In the genomic region with DNA sequence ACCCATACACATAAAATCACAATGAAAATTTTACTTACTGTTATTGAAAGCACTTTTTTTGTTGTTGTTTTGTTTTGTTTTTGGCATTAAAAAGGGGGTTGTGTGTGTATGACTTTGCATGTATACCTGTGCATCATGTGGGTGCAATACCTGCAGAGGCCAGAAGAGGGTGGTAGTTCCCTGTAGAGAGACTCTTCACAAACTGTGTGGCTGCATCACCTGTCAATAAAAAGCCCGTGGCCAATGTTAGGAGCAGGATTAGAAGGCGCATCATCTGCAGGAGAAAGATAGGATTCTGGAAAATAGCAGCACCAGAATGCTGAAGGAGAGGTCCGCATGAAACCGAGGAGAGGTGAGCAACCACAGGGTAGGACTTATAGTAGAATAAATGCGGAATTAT, we compare ENCODE assay signal across 10 mouse cellular contexts. TPM values are rescaled to one million over a fixed set of nuclear protein-coding genes. Genes with fewer than 3 reads are reported as not detected.
DNase-seq lines count a peak whose midpoint lies in the region; ATAC-seq and TF ChIP-seq lines count a peak whose summit lies in the region.
"Had no signal": no experiment of that assay in that cellular context is flagged by ENCODE, and none has a peak within 500 bp of the region (broad histone marks: within the 10 kb centered on the region; RNA-seq: fewer than 3 reads in every experiment).

No protein-coding gene starts in this region.

- no peak overlapping the region for H3K9ac ChIP-seq in liver, postnatal 0 days (replicated peaks)
- H3K9ac ChIP-seq: midbrain, embryonic 12.5 days had no signal

- H3K4me3 ChIP-seq in liver, postnatal 0 days (ENCODE audit: low read depth, low read length) = no peak overlapping the region
- H3K4me3 ChIP-seq: midbrain, embryonic 12.5 days had no signal

- WGBS in liver, postnatal 0 days (ENCODE audit: insufficient replicate concordance) = 83% methylated on average over 5 of the region's 5 CpGs

- H3K27me3 ChIP-seq in liver, postnatal 0 days (ENCODE audit: insufficient read depth, low read length) = no peaks in the 10 kb centered on the region
- H3K27me3 ChIP-seq: midbrain, embryonic 12.5 days had no signal

- no peak overlapping the region for H3K27ac ChIP-seq in liver, postnatal 0 days (ENCODE audit: low read depth)
- H3K27ac ChIP-seq: midbrain, embryonic 12.5 days had no signal

- H3K4me2 ChIP-seq in liver, postnatal 0 days (ENCODE audit: low read depth, low read length) = no peak overlapping the region
- H3K4me2 ChIP-seq: midbrain, embryonic 12.5 days had no signal

- TF ChIP-seq CTCF in liver, postnatal 0 days (IDR thresholded peaks at IDR 0.05; ENCODE audit: low read depth) = peak; percentile 82

- H3K4me1 ChIP-seq in liver, postnatal 0 days (ENCODE audit: insufficient read depth) = no peaks in the 10 kb centered on the region; the same call in 1 of the 2 replicates
- H3K4me1 ChIP-seq: midbrain, embryonic 12.5 days had no signal

- peak; percentile 35 for DNase-seq in gastrocnemius, postnatal 10 days
- DNase-seq in gastrocnemius, adult 8-10 months (ENCODE audit: low spot score in 2 of 2) = no peak
- peak; percentile 32 for DNase-seq in right cerebral cortex, postnatal 14 days
- no peak for DNase-seq in right cerebral cortex, adult 2 months (ENCODE audit: low spot score in 2 of 2)
- peak; percentile 71 for DNase-seq in liver, postnatal 0 days
- DNase-seq in thymus, postnatal 14 days = peak; percentile 63
- no peak for DNase-seq in left cerebral cortex, adult 18-20 months (ENCODE audit: low spot score in 2 of 2)
- DNase-seq in frontal cortex, postnatal 25 days (ENCODE audit: low spot score in 2 of 2) = no peak

- peaks cover 10% of the 10 kb centered on the region for H3K9me3 ChIP-seq in liver, postnatal 0 days (ENCODE audit: low read length)

- H3K36me3 ChIP-seq in liver, postnatal 0 days (replicated peaks; ENCODE audit: insufficient read depth, low read length) = no peaks in the 10 kb centered on the region; the same call in 1 of the 2 replicates
- H3K36me3 ChIP-seq: midbrain, embryonic 12.5 days had no signal

- no peak for TF ChIP-seq EP300 in liver, postnatal 0 days (IDR thresholded peaks at IDR 0.05; ENCODE audit: low read depth)

- ATAC-seq in liver, postnatal 0 days = peak; percentile 37; the same call in 1 of the 2 replicates

RNA-seq across cellular contexts. Expression of gene Gm42791, which starts 44.9 kb away (rescaled TPM):
- 1 to 10 TPM in 1 of 2 experiments, under 1 TPM in 1; 0.89 to 3.7 TPM for total RNA-seq in gastrocnemius, postnatal 10 days (2021)
- total RNA-seq in gastrocnemius, adult 8-10 months (2022) = 1 to 10 TPM; 2.1 to 2.7 (median 2.5) TPM
- 0.42 TPM in 1 of 2 replicates, not detected in the other for polyA plus RNA-seq in liver, postnatal 0 days (2015; fragmentation: Nextera tagmentation; extraction: Ambion mirVana)
- total RNA-seq in left cerebral cortex, adult 18-20 months (2021) = 10 to 100 TPM; 31.6 to 40.1 TPM
- polyA plus RNA-seq: heart, embryonic 16.5 days had no signal

Comparison
In these comparisons a context has a peak if more than half of its experiments do, and no peak if none do; other contexts are left out.
1. DNase-seq: peak in gastrocnemius, postnatal 10 days (single experiment), right cerebral cortex, postnatal 14 days (single experiment), liver, postnatal 0 days (single experiment) and thymus, postnatal 14 days (single experiment); none in gastrocnemius, adult 8-10 months (0 of 2), right cerebral cortex, adult 2 months (0 of 2), left cerebral cortex, adult 18-20 months (0 of 2) and frontal cortex, postnatal 25 days (0 of 2).
2. RNA of gene Gm42791, which starts 44.9 kb away (total RNA-seq): 31.6 to 40.1 TPM in left cerebral cortex, adult 18-20 months; 0.89 to 3.7 TPM in gastrocnemius, postnatal 10 days and 2.1 to 2.7 TPM in gastrocnemius, adult 8-10 months; every median in the first group is over 4 times any median in the second.